Mouse (Mus musculus) regulatory T cell (primary cell): ENCODE results near the gene Fcho1.

Source experiments
- in situ Hi-C: fragments of 300-600 bp; cut with MboI, MseI; formaldehyde crosslinking; loops from one replicate; pipeline ENCODE4 v1.15.1; 2025; ENCODE audit warnings: high pct_unique_total_duplicates

The Fcho1 gene

DNA sequence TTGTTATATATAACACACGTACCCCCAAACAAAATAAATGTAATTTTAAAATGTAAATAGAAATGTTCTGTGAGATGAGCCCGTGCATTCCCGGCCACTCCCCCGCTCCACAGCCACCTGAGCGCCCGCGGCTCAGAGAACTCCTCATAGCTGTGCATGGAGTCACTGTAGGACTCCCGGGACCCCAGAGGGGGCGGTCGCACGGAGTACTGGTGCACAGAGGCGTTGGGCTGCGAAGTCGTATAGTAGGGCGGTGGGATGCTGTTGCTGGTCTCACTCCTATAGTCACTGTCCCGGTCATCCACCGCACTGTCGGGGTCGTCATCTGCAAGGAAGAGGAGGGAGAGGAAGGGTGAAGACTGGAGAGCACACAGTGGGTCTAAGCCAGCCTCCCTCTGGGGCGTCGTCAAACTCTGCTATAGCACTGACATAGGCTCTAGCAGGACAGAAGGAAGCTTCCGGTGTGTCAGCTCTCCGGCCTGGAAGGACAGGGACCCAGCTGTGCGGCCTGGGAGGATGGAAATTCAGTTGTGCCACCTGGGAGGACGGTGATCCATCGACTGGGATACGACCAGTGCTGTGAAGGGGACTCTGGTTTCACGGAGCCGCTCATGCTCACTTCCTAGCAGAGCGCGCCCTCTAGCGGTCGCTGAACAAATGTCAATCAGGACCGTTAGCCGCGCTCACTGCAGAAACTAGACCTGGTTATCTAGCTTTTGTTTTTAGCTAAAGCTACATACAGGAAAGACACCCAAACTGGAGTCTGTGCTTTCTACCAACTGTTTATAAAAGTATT is 65.0 kb downstream of the Fcho1 start:
- in situ Hi-C loops = no loop called here

DNA sequence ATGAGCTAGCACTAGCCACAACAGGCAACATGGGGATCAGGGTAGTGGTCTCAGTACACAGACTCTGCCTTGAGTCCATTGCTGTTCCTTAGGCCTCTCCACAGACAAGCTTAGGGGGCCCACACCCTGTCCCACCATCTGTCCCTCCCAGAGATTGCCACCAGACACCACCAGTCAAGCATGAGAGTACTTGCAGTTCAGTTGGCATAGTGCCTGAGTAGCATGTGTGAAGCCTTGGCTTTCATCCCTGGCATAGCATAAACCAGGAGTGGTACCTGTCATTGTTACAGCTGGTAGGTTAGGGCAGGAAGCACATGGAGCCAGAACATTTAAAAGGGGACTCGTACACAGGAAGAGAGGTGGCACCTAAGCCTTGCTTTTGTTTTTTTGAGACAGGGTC is 65.8 kb downstream of the Fcho1 start:
- in situ Hi-C loops = loop anchor here (5.0 kb wide), 1 partner anchor 92 kb away; the partner anchor contains the start of genes Nxnl1 and Slc27a1

DNA sequence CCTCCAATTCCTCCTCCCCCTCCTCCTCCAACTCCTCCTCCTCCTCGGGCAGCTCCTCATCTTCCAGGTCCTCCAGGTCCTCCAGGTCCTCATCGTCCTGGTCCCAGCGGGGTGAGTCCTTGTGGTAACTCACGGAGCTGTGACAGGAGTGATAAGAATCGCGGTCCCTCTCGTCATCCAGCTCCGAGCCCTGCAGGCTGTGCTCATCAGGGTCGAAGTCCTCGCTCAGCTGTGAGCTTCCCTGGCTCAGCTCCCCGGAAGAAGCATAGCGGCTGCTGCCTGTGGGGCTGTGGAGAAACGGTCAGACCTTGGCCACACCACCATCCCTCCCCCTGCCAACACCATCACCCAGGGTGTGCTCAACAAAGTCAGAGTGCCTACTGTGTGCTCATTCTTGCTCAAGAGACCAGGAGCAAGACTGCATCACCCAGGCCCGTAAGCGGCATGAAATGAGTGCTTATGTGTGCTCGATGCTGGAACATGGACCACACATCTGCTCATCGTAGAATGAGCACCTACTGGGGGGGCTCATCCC is 66.9 kb downstream of the Fcho1 start:
- in situ Hi-C loops = loop anchor here (5.0 kb wide), 1 partner anchor 91 kb away; the partner anchor contains the start of genes Nxnl1 and Slc27a1
